Mouse (Mus musculus): ENCODE data around the gene Nyap2. TPM values are rescaled to one million over a fixed set of nuclear protein-coding genes. Genes with fewer than 3 reads are reported as not detected.
"Not testable (repeated sequence)": the region's sequence is repeated elsewhere in the genome, so short reads cannot be mapped to it uniquely, and the experiment has no call there.

The Nyap2 gene
- total RNA-seq, 2 experiments from 2014 or later: not detected

DNA sequence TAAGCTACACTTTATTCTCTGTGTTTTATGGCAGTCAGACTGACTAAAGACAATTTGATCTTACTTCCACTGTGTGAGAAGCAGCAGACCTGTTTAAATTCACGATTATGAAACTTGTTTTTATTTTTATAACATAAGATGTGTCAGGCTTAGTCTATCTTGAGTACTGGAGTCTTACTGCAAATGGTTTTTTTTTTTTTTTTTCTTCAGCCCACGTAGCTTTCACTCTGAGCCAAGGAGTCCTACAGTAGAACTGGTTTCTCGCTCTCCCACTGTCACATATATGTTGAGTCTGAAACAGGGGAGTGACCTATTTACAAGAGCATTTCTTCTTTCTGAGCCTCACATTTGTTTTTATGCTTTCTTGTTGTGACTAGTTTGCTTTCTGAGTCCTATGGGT is 103.9 kb downstream of the Nyap2 start:
- DNase-seq: no peak

DNA sequence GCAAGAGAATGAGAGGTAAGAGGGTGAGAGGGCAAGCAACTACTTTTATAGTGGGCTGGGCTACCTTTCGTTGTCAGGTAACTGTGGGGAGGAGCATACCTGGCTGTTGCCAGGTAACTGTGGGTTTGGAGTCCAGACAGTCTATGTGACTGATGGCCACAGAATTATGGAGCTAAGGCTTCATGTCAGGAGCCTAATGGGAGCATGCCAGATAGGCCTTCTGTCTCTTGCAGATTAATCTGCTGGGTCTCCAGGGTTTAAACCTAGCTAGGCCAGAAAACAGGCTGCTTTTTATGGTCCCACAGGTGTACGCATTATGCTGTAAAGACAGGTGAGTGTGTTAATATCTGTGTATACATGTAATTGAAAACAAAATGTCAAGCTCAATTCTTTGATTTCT is 132.8 kb downstream of the Nyap2 start:
- no peak for DNase-seq

DNA sequence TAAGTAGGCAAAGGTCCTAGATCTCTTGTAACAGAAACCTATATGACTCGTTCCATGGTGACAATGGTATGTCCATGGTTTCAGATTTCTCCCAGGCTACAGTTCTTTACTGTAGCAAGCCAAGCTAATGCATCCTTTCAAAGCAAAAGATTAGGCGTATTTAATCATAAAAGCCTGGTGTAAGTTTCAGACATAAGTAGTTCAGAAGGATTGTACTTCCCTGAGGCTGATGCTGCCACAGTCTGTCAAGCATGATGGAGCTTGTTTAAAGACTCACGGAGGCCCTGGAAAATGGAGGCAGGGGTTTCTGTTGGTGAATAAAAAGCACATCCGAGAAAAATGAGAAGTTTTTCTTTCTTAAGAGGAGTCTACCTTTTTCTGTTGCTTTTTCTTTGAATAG is 134.7 kb downstream of the Nyap2 start:
- no peak for DNase-seq

DNA sequence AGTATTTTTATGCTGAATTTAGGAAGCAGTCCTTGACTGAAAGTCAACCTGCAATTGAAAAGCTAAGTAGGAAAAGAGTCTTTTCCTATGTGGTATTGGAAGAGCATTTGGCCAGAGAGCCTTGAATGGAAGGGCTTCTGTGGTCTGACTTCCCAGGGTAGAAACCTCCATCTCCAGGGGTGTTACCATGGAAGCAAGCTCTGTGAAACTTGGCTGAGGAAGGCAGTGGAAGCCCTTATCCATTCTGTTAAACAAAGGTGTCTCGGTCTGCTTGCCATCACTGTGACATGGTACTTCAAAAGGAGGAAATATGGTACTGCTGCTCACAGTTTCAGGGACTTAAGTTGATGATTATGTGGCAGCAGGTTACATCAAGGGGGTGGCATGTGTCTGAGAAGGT is 143.0 kb downstream of the Nyap2 start:
- DNase-seq: no peak

DNA sequence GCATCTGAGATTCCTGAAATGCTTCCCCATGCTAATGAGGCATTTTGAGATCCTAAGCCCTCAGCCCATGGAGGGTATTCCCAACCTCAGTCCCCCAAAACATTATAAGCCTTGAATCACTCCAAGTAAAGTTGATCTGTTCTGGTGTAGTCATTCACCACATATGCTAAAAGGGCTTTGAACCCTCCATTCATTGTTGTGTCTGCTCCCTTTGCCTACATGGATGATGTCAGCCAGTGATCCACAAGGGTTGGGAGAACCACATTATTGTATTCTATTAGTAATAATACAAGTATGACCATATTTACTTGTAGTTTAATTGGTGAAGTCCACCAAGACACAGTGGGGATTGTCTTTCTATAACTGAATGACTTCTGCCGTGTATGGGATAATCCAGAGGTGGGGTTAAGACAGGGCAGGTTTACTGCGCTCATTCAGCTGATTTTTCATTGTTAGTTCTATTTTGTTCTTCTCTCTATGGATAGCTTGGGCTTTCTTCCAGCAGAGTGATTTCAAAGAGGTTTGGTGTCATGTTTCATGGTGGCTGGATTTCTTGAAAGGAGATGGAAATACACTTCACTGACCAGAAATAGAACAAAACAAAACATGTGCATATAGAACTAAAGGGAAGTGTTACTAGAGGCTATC is 155.1 kb downstream of the Nyap2 start:
- peak in 1 of 2 experiments; percentile 7 for DNase-seq

DNA sequence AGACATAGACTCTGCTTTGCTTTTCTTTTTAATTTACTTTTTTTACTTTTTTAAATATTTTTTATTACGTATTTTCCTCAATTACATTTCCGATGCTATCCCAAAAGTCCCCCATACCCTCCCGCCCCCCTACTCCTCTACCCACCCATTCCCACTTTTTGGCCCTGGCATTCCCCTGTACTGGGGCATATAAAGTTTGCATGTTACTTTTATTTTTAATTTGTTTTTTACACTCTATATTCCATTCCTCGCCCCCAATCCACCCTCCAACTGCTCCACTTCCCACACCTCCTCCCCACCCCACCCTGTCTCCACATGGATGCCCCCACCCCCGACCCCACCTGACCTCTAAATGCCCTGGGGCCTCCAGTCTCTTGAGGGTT is 155.6 kb downstream of the Nyap2 start:
- not testable (repeated sequence) for DNase-seq

DNA sequence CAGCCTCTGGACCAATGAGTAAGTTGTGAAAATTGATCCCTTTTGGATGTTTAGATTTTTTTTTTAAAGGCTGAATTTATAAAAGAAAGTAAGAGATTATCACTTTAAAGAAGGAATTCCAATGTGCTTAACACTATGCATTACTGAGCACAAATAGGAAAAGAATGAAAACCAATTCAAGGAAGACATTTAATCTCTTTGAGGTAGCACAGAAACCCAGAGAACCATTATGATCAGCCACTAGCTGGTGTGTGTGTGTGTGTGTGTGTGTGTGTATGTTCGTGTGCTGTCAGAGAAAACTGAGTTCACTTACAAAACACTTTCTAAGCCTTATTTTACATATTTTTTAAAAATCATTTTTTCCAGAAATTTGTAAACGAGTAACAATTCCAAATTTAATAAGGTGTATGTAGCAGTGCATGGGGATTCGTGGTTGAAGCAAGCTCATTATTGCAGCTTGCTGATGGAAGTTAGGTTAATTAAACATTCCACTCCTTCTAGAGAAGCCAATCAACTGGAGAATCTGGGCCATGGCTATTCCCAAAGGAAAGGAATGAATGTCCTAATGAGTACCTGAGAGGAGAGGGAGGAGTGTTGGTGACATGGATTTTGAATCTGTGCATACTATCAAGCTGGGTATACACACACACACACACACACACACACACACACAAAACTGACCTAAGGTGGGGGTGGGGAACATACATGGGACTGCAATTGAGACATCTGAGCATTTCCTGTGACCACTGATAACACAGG is 171.9 kb downstream of the Nyap2 start:
- no peak for DNase-seq

DNA sequence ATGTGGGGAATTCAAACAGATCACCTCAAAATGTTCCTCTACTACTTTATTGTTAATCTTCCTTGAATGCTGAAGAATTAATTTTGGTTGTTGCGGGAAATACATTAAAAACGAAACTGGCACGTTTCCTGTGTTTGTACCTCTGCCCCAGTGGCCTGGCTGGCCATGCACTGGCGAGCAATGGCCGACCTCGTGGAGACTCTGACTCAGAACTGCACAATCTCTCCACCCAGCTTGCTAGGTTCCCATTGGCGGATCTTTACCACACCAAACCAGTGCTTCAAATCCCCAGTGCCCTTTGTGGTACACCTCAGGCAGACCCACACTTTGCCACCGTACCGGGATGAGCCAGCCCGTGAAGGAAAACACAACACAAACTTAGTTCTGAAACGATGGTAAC is 173.3 kb downstream of the Nyap2 start:
- DNase-seq: no peak

DNA sequence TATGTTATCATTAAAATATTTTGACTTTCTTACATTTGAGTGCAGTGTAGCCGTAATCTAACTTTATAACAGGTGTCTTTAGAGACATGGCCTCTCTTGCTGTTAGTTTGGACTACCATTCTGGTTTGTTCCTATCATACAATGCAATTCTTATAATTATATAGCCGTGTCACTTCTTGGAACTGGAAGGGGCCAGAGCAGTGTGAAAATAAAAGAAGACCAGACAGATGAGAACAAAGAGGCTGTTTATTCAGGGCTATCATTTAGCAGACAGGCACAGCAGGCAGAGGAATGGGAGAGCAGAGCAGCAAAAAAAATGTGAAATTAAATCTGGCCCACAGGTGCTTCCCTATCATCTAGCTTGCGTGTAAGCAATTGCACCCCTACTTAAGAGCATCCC is 189.7 kb downstream of the Nyap2 start:
- DNase-seq: no peak

DNA sequence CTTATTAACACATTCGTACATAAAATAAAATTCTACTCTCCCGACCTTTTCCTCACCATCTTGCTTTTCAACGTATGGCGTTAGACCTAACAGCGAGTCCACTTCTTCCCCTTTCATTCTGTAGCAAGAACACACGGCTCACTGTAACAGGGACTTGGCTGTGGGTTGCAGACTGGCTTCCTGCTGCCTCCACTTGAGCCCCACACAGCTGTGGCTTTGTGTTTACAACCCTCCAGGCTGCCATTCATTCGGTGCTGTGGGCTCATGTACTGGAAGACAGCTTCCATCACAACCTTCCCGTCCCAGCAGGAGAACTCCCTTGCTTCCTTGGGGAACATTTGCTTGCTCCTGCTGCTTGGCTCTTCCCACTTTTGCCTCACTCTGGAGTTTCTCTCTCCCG is 204.2 kb downstream of the Nyap2 start:
- DNase-seq: no peak

DNA sequence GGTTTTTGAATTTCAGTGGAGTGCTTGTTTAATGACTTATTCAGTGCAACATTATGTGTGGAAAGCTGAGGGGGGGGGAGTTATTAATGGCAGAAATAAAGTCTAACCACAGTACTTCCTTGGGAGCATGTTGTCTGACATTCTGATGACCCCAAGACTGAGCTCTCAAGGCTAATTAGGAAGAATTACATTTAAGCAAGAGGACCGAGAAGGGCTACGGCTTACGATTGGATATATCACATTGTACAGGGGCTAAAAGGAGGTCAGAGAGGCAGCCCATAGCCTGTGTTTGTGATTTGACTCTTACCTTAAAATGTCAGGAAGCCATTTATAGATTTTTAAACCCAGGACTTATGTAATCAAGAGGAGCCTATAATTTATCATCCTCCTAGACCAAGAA is 208.9 kb downstream of the Nyap2 start:
- DNase-seq: no peak

DNA sequence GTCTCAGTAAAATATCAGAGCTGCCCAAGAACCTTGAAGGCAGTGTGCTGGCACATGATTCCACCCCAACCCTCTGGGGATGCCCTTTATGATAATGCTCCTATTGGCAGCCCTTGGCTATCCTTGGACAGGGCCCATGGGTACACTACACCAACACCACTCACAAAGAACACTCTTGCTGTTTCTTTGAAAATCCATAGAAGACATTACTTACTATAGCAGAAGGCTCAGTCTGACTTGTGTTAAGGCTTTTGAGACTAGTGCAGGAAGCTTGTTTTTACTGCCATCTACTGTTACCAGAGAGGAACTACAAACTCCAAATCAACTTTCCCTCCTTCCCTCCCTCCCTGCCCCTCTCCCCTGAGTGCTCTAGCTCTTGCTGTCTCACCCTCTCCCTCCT is 210.3 kb downstream of the Nyap2 start:
- DNase-seq: peak in 1 of 2 experiments; percentile 3

DNA sequence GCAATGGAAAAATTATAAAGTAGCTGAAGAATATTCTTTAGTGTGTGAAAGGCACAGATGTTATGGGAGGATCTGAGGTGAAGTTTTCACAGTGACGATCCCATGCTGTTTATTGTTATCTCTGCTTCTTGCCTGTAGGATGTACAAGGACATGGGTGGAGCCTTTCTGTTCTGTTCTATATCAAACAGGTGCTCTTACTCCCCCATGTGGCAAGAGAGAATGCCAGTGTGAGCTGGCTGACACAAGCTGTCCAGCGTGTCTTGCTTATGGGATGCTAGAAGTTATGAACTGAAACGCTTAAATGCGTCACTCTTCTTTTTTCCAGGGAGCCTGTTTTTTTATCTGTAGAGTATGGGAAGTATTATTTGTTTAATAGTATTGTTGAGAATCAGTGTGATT is 224.0 kb downstream of the Nyap2 start:
- DNase-seq: no peak

DNA sequence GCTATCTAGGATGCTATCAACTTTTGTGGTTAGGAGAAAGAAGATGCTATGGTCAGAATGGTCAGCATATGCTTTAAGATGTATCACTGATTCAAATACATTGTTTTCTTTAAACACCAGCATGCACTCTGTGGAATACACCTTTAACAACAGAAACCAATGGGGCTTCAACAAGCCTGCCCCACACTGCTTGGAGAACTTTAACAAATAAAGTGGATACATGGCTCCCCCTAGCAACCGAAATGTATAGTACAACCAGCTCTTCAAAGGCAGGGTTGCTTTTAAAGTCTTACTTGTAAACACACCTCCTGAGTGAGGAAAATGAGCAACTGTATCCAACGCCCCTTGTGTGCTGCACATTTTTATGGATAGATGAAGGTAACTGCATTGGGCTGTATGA is 224.9 kb downstream of the Nyap2 start:
- DNase-seq: no peak

DNA sequence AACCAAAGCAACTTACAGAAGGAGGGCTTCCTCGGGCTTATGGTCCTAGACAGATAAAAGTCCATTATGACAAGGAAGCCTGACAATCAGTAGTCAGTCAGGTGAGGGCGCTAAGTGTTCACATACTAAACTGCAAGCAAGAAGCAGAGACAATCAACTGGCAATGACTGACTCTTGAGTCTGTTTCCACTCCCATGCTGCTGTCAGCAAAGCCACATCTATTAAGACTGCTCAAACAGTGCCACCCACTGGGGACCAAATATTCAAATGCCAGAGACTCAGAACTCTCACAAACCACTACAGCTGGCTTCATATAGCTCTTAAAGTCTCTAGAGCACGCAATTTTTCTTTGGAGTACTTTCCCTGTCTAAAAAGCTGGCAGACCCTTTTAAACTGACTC is 226.6 kb downstream of the Nyap2 start:
- no peak for DNase-seq

DNA sequence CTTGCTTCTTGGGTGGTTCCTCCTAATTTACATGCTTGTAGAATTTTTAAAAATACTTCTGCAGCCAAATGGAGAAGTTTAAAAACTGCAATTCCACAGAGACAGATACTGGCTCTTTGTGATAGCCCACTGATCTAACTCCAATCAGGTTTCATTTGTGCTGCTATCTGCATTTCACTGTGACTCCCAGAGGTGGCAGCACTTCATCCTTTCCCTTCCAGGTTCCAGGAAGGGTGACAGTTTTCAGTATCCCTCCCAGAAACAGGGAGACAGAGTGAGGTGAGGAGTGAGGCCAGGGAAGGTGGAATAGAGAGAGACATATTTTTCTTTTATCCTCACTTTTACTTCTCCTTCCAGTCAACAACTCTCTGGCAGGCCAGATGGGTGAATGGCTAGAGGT is 230.7 kb downstream of the Nyap2 start:
- no peak for DNase-seq

DNA sequence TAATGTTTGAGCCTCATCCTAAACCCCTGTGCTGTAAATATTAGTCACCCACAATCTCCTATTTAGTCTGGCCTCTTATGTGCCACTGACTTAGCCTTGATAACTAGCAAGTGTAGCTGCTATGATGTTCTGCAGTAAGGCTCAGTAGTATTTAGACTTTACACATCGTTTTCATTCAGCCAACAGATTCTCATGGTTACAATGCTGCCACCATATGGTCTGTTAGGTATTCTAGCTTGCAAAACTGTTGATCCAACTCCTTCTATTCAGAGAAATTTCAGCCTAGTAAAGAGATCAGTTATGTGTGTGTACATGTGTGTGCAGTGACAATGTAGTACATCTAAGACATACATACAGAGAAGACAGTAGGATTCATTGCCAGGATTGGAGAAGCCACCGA is 231.2 kb downstream of the Nyap2 start:
- DNase-seq: no peak

DNA sequence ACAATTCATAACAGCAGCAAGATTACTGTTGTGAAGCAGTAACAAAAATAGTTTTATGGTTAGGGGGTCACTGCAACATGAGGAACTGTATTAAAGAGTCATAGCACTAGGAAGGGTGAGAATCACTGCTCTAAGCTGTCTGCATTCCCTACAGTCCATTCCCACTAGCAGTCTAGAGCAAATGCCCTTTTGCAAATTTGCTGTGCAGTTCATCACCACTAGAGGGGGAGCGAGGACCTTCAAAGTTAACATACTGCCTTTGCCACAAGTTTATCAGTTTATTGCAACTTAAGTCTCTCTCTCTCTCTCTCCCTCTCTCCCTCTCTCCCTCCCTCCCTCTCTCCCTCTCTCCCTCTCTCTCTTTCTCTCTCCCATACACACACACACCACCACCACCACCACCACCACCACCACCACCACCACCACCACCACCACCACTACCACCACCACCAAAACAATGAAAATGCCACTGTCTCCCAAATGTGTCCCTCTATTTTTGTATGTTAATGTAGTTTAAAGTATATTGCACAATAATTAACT is 233.4 kb downstream of the Nyap2 start:
- peak; percentile 9 to 69 for DNase-seq

DNA sequence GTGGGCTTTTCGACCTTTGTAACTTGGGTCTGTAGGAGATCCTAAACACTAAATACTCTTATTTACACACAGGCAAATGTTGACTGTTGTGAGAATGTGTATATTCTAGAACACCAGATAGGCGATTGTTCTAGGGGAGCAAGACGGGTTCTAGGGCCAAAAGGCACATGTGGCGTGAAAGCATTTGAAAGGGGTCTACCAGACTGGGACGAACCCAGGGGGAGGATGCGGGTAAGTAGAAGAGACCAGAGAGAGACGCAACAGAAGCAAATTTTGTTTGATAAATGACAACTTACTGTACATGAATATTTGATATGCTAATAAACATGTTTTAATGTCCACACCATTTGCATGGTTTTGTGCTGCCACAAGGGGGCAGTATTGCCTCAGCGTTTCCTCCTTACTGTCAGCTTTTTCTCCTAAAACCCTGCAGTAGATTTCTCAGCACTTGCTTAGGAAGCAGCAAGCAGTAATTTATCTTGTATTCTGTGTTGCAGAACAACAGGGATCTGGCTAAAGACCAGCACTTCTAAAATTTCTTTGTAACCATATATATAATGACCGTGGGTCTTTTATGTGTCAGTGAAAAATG is 239.7 kb downstream of the Nyap2 start:
- DNase-seq: peak; percentile 13 to 76

DNA sequence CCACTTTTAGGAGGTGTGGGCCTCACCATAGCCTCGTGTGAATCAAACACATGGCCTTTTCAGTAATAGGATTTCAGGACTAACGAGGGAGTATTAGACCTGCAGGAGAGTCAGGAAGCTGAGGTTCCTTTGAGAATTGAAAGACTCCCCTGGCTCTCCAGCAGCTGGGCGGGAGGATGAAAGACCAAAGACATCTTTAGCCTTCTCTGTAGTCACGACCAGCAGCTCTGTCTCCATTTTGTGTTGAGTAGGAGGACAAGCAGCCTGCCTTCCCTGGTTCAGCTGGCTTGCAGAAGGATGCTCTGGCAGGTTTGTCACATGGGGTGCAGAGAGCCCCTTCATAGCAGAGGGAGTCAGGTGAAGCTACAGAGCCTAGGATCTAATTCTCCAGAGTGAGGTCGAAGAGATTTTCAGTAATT is 240.3 kb downstream of the Nyap2 start:
- DNase-seq: no peak

DNA sequence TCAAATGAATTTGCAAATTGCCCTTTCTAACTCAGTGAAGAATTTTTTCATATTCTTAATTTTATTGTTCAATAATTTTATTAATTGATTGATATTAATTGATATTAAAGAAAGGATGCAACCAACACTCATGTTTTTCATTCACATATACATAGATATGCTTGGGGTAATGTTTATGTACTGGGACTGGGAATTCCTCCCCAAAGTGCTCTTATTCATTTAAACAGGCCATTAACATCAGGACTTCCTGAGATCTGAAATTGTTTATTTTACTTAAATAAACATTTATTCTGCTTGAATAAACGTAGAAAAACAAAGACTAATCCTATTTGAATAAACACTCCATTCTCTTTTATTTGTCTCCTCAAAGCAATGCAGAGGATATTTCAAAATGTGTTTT is 311.0 kb downstream of the Nyap2 start:
- no peak for DNase-seq

All from heart, adult 18-20 months (tissue).